Mouse (Mus musculus) liver, adult 2 months (tissue): ENCODE data around the gene Pdia4. TPM values are rescaled to one million over a fixed set of nuclear protein-coding genes. Genes with fewer than 3 reads are reported as not detected.
"Not testable (repeated sequence)": the region's sequence is repeated elsewhere in the genome, so short reads cannot be mapped to it uniquely, and the experiment has no call there.

ENCODE experiments used
- DNase-seq: peaks from one replicate; pipeline ENCODE4 v3.0.0-alpha.2; 2011; ENCODE audit warnings: low read depth, low spot score; ENCODE audit errors: extremely low read depth
- H3K27ac ChIP-seq: fragments of 200-500 bp; replicated peaks from 2 replicates; pipeline ENCODE4 v1.5.1; 2012; ENCODE audit warnings: low read depth, mild to moderate bottlenecking, control low read depth, inconsistent platforms, low read length; ENCODE audit not compliant: insufficient read depth
- H3K27me3 ChIP-seq: fragments of 200-500 bp; 2 replicates; pipeline ENCODE4 v1.6.1; 2012; ENCODE audit warnings: mild to moderate bottlenecking, moderate library complexity, low read length, inconsistent platforms; ENCODE audit not compliant: control insufficient read depth, insufficient read depth
- H3K36me3 ChIP-seq: fragments of 200-500 bp; 2 replicates; pipeline ENCODE4 v1.6.1; 2012; ENCODE audit warnings: low read length, inconsistent platforms; ENCODE audit not compliant: control insufficient read depth, insufficient read depth
- H3K4me1 ChIP-seq: fragments of 200-500 bp; 2 replicates; pipeline ENCODE4 v1.6.1; 2011; ENCODE audit warnings: low read length; ENCODE audit not compliant: control insufficient read depth, insufficient read depth
- H3K4me3 ChIP-seq: fragments of 200-500 bp; 2 replicates; pipeline ENCODE4 v1.5.1; 2011; ENCODE audit warnings: low read depth, mild to moderate bottlenecking, control low read depth, low read length, moderate library complexity; ENCODE audit not compliant: insufficient read depth
- H3K79me2 ChIP-seq: fragments of 200-500 bp; 2 replicates; pipeline ENCODE4 v1.6.1; 2012; ENCODE audit warnings: inconsistent platforms, mild to moderate bottlenecking, low read length, moderate library complexity; ENCODE audit not compliant: control insufficient read depth, insufficient read depth
- H3K9ac ChIP-seq: fragments of 200-500 bp; 2 replicates; pipeline ENCODE4 v1.6.1; 2012; ENCODE audit warnings: low read depth, mild to moderate bottlenecking, control low read depth, inconsistent platforms, low read length
- CTCF ChIP-seq: fragments of 200-500 bp; IDR thresholded peaks from 2 replicates; pipeline ENCODE4 v1.5.1; 2011; ENCODE audit warnings: low read depth, low read length, control low read depth
- POLR2A ChIP-seq: fragments of 200-500 bp; IDR thresholded peaks from 2 replicates; pipeline ENCODE4 v1.6.1; 2011; ENCODE audit warnings: low read length, control low read depth; ENCODE audit not compliant: insufficient read depth; ENCODE audit errors: extremely low read depth
- WGBS: fragments of 180-500 bp; shearing (Covaris S2); methylation state at CpG from one replicate; pipeline ENCODE4 v1.1.7; 2018; 5-methylcytosine and 5-hydroxymethylcytosine counted together
- polyA plus RNA-seq: library from polyadenylated mRNA; depleted of rRNA; stranded (reverse); fragments of >200 nt; gene quantifications from 2 replicates; pipeline ENCODE4 v1.2.3, GENCODE M21; 2012
- total RNA-seq: library from RNA; depleted of rRNA; stranded (reverse); fragments of >200 nt; gene quantifications from 2 replicates; pipeline ENCODE4 v1.2.3, GENCODE M21; 2014

Gene Pdia4
- total and polyA plus RNA-seq, 2 experiments, result 69.4 to 244 TPM

DNA sequence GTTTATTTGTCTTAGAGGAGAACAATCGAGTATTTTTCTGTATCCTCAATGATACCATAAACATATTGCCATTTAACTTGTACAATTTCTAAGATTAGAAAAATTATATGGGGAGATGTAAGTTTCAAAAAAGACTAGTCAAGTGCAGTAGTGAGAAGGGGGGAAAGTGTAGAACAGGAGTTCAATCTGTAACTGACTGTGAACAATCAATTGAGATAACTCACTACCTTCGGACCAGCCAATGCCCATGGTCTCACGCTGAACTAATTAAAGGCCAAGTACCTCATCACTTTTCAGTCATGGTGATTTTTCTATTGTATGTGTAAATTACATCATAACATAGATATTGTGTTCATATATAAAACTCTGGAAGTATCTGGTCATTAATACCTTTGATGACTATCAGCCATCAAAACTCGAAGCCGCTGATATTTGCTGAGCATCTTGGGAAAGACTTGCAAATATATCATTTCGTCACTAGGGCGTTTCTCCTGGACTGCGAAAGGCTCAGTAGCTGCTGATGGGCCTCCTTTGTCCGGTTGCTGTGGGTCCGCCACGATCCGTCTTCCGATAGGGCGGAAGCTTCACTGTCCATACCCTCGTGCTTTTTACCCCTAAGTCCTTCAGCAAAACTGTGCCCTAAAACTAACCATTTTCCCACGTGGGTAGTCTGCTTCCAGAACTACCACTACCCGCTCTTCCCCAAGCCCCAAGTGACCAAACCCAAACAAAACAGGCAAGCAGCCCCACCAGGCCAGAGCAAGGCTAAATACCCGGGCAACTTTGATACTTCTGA lies 25.1 kb downstream of the Pdia4 start:
- Histone ChIP-seq H3K9ac (peak overlapping the region; percentile 84), H3K4me3 (peak overlapping the region; percentile 50), H3K4me1 (peaks cover 2% of the 10 kb centered on the region; the same call in 1 of the 2 replicates), H3K36me3 (no peaks in the 10 kb centered on the region), H3K79me2 (no peaks in the 10 kb centered on the region), H3K27ac (peak overlapping the region; percentile 96), H3K27me3 (no peaks in the 10 kb centered on the region)
- no peak for TF ChIP-seq CTCF
- peak; percentile 72 for TF ChIP-seq POLR2A
- WGBS, result under 1% methylated on average over 18 of the region's 18 CpGs
- peak; percentile 88 for DNase-seq

- Histone ChIP-seq H3K4me1 (peaks cover 5% of the 10 kb centered on the region; the same call in 1 of the 2 replicates), H3K27ac (no peak overlapping the region), H3K36me3 (no peaks in the 10 kb centered on the region), H3K27me3 (no peaks in the 10 kb centered on the region), H3K9ac (no peak overlapping the region), H3K4me3 (no peak overlapping the region), H3K79me2 (no peaks in the 10 kb centered on the region)
- TF ChIP-seq CTCF (no peak), POLR2A (no peak)
- 87% methylated on average over 5 of the region's 5 CpGs for WGBS
- no peak for DNase-seq
Observed at GRCm38 (mm10) chr6:47784707-47785412, 28.4 kb downstream of the Pdia4 start.

GRCm38 (mm10) chr6:47781091-47781968 lies 31.9 kb downstream of the Pdia4 start:
- TF ChIP-seq CTCF (no peak), POLR2A (no peak)
- WGBS, result under 1% methylated on average over 21 of the region's 21 CpGs
- Histone ChIP-seq H3K27ac (no peak overlapping the region), H3K79me2 (no peaks in the 10 kb centered on the region), H3K9ac (peak overlapping the region; percentile 70; the same call in 1 of the 2 replicates), H3K27me3 (no peaks in the 10 kb centered on the region), H3K4me3 (peak overlapping the region; percentile 72), H3K4me1 (peaks cover 3% of the 10 kb centered on the region; the same call in 1 of the 2 replicates), H3K36me3 (no peaks in the 10 kb centered on the region)
- peak; percentile 84 for DNase-seq

DNA sequence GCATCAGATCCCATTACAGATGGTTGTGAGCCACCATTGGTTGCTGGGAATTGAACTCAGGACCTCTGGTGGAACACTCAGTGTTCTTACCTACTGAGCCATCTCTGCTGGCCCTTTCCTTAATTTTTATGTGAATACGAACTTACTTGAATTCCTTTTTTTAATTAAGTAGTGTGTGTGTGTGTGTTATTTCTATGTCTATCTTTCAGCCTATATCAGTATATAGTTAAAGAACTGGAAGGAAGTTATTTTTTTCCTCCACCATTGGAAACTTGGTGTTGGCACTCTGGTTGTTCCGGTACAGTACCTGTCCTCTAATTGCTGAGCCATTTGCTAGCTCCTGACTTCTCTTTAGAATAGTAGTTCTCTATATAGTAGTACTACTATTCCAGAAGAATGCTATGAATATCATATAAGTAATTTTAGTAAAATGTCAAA lies 32.6 kb downstream of the Pdia4 start:
- Histone ChIP-seq H3K27me3 (no peaks in the 10 kb centered on the region), H3K36me3 (no peaks in the 10 kb centered on the region), H3K79me2 (no peaks in the 10 kb centered on the region), H3K4me1 (peaks cover 3% of the 10 kb centered on the region; the same call in 1 of the 2 replicates), H3K27ac (no peak overlapping the region), H3K4me3 (peak overlapping the region; percentile 72), H3K9ac (no peak overlapping the region)
- peak; percentile 60 for DNase-seq
- TF ChIP-seq CTCF, result no peak
- 4% methylated on average over 2 of the region's 2 CpGs for WGBS

- not testable (repeated sequence) for H3K4me1 ChIP-seq, DNase-seq, H3K36me3 ChIP-seq, H3K27ac ChIP-seq, H3K27me3 ChIP-seq, H3K9ac ChIP-seq, H3K79me2 ChIP-seq
- 56% methylated on average over 7 of the region's 19 CpGs for WGBS
- H3K4me3 ChIP-seq, result peak overlapping the region; percentile 14; the same call in 1 of the 2 replicates
Observed at GRCm38 (mm10) chr6:47771760-47772159, 41.5 kb downstream of the Pdia4 start.

- DNase-seq, H3K4me3 ChIP-seq, H3K36me3 ChIP-seq, H3K27me3 ChIP-seq, H3K4me1 ChIP-seq, H3K9ac ChIP-seq, H3K27ac ChIP-seq, H3K79me2 ChIP-seq: not testable (repeated sequence)
- WGBS, result 90% methylated on average over 12 of the region's 12 CpGs
Observed at GRCm38 (mm10) chr6:47771113-47771512, 42.1 kb downstream of the Pdia4 start.

- H3K9ac ChIP-seq, H3K27ac ChIP-seq, H3K27me3 ChIP-seq, H3K36me3 ChIP-seq, DNase-seq, H3K4me1 ChIP-seq, H3K79me2 ChIP-seq, H3K4me3 ChIP-seq: not testable (repeated sequence)
- WGBS, result 80% methylated on average over 4 of the region's 4 CpGs
Observed at GRCm38 (mm10) chr6:47769861-47770260, 43.4 kb downstream of the Pdia4 start.

DNA sequence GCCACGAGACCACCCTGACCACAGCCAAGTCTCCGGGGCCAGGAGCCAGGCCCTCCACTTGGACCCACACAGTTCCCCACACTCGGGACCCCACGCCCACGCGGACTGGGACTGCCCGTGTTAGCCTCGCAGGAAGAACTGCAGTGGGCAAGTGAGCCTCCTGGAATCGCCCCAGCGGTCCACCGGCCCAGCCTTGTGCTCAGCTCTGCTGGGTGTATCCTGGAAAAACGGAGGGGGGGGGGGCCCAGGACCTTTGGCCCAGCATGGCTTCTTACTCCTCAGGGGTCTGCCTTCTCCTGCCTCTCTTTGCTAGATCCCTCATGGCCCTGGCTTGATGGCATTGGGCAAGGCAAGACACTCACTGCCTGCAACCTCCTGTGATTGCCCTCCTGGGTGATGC lies 44.7 kb downstream of the Pdia4 start:
- H3K9ac ChIP-seq, H3K4me3 ChIP-seq, H3K36me3 ChIP-seq, H3K27me3 ChIP-seq, DNase-seq, H3K4me1 ChIP-seq, H3K27ac ChIP-seq, H3K79me2 ChIP-seq: not testable (repeated sequence)
- 78% methylated on average over 4 of the region's 12 CpGs for WGBS
